11 mouse cellular contexts compared by ENCODE assay signal in genomic region chr16:8862336-8862987, GRCm38 (mm10). TPM values are rescaled to one million over a fixed set of nuclear protein-coding genes. Genes with fewer than 3 reads are reported as not detected.
A peak's percentile ranks its signal among the peaks of the same experiment; 100 is the strongest.
DNase-seq lines count a peak whose midpoint lies in the region; ATAC-seq and TF ChIP-seq lines count a peak whose summit lies in the region.
"Had no signal": no experiment of that assay in that cellular context is flagged by ENCODE, and none has a peak within 500 bp of the region (broad histone marks: within the 10 kb centered on the region; RNA-seq: fewer than 3 reads in every experiment).

No protein-coding gene starts in this region.

- no peak for ATAC-seq in heart, embryonic 11.5 days (replicated peaks; ENCODE audit: insufficient number of reproducible peaks, low FRiP score, low TSS enrichment)
- peak; percentile 97 for ATAC-seq in megakaryocyte, adult 5-6 weeks (ENCODE audit: poor library complexity, severe bottlenecking)

- H3K27ac ChIP-seq in heart, adult 2 months, result peak overlapping the region; percentile 32
- H3K27ac ChIP-seq in heart, embryonic 11.5 days (ENCODE audit: low read depth, low read length), result no peak overlapping the region
- H3K27ac ChIP-seq: limb, embryonic 12.5 days had no signal

- 0 out of 2 replicates have a peak, but pooled peaks have one; percentile 28 for TF ChIP-seq EP300 in heart, adult 2 months (IDR thresholded peaks at IDR 0.05; ENCODE audit: insufficient read depth, low read depth, low read length)

- H3K4me1 ChIP-seq in heart, adult 2 months (ENCODE audit: control insufficient read depth, insufficient read depth, low read length), result peaks cover 18% of the 10 kb centered on the region
- H3K4me1 ChIP-seq in heart, embryonic 11.5 days (ENCODE audit: control insufficient read depth, insufficient read depth, low read length), result peaks cover 6% of the 10 kb centered on the region
- H3K4me1 ChIP-seq: limb, embryonic 12.5 days had no signal

- no peak for TF ChIP-seq CTCF in heart, adult 2 months (IDR thresholded peaks at IDR 0.05)

- intact Hi-C loops in heart, adult 2 months (cut with DNase I), result loop anchor here (1.0 to 2.0 kb wide), 2 partner anchors 14 to 32 kb away; partner anchors contain the start of gene 1810013L24Rik
- intact Hi-C loops in left cerebral cortex, postnatal 25 days (cut with DNase I), result no loop called here

- DNase-seq in heart, adult 2 months, result peak in 1 of 2 experiments; percentile 32
- DNase-seq in MEL-GATA-1-ER (ENCODE audit: extremely low read depth, low read depth), result peak; percentile 11
- DNase-seq in cerebellum, adult 8-10 months, result peak; percentile 70
- no peak for DNase-seq in left cerebral cortex, postnatal 25 days (ENCODE audit: low spot score in 2 of 2)
- DNase-seq in spleen, postnatal 14 days (ENCODE audit: low spot score in 2 of 2), result no peak
- no peak for DNase-seq in frontal cortex, postnatal 36 days (ENCODE audit: low spot score in 2 of 2)
- DNase-seq: kidney, adult 2 months; spleen, adult 18-20 months had no signal

- no peak overlapping the region for H3K4me3 ChIP-seq in heart, adult 2 months
- H3K4me3 ChIP-seq in heart, embryonic 11.5 days (ENCODE audit: low read depth, low read length), result no peak overlapping the region
- H3K4me3 ChIP-seq: limb, embryonic 12.5 days had no signal

- H3K27me3 ChIP-seq in heart, adult 2 months (ENCODE audit: control insufficient read depth, insufficient read depth, low read length), result no peaks in the 10 kb centered on the region
- no peaks in the 10 kb centered on the region for H3K27me3 ChIP-seq in heart, embryonic 11.5 days (ENCODE audit: control insufficient read depth, insufficient read depth, low read length)
- H3K27me3 ChIP-seq: limb, embryonic 12.5 days had no signal

- TF ChIP-seq POLR2A in heart, adult 2 months (IDR thresholded peaks at IDR 0.05; ENCODE audit: insufficient read depth, low read depth, low read length), result 0 out of 2 replicates have a peak, but pooled peaks have one; percentile 19

- WGBS in heart, adult 2 months, result 50% methylated on average over 5 of the region's 5 CpGs
- 77% methylated on average over 5 of the region's 5 CpGs for WGBS in heart, embryonic 11.5 days (ENCODE audit: insufficient replicate concordance)

- no peaks in the 10 kb centered on the region for H3K9me3 ChIP-seq in heart, embryonic 11.5 days (replicated peaks; ENCODE audit: control insufficient read depth, low read length)
- H3K9me3 ChIP-seq: limb, embryonic 12.5 days had no signal

- H3K36me3 ChIP-seq in heart, adult 2 months (ENCODE audit: control insufficient read depth, insufficient read depth, low read length), result peaks cover 25% of the 10 kb centered on the region
- H3K36me3 ChIP-seq in heart, embryonic 11.5 days (ENCODE audit: control insufficient read depth, insufficient read depth, low read length), result peaks cover 5% of the 10 kb centered on the region

- no peak overlapping the region for H3K4me2 ChIP-seq in heart, embryonic 11.5 days
- H3K4me2 ChIP-seq: limb, embryonic 12.5 days had no signal

- no peak overlapping the region for H3K9ac ChIP-seq in heart, adult 2 months (ENCODE audit: low read depth, low read length)
- no peak overlapping the region for H3K9ac ChIP-seq in heart, embryonic 11.5 days (ENCODE audit: low read depth, low read length)
- H3K9ac ChIP-seq: limb, embryonic 12.5 days had no signal

- H3K79me2 ChIP-seq in heart, adult 2 months (replicated peaks; ENCODE audit: control insufficient read depth, insufficient read depth, low read length), result no peaks in the 10 kb centered on the region

RNA-seq across cellular contexts. Expression of gene 1810013L24Rik, which starts 32.6 kb away (rescaled TPM):
- 100 to 1,000 TPM in 1 of 2 experiments, 10 to 100 TPM in 1; 93.2 to 133 TPM for total RNA-seq in heart, adult 2 months (2021)
- polyA plus RNA-seq in heart, adult 2 months (2012; rRNA removed), result 29.2 and 57.0 TPM in 2 replicates
- polyA plus RNA-seq in heart, embryonic 11.5 days (2014; fragmentation: Nextera tagmentation; extraction: Ambion mirVana), result 13.4 and 14.4 TPM in 2 replicates
- total RNA-seq in megakaryocyte, adult 5-6 weeks (2015), result 45.2 and 57.7 TPM in 2 replicates
- 48.3 and 56.3 TPM in 2 replicates for total RNA-seq in megakaryocyte, adult 5-6 weeks (2017)
- 100 to 1,000 TPM; 107 to 109 TPM for total RNA-seq in left cerebral cortex, postnatal 25 days (2021)

Comparison
In these comparisons a context has a peak if more than half of its experiments do, and no peak if none do; other contexts are left out.
1. DNase-seq: peak in MEL-GATA-1-ER (single experiment) and cerebellum, adult 8-10 months (single experiment); none in left cerebral cortex, postnatal 25 days (0 of 2), spleen, postnatal 14 days (0 of 2) and frontal cortex, postnatal 36 days (0 of 2).